Mouse (Mus musculus) hindbrain, embryonic 15.5 days (tissue): ENCODE data around the gene Mtcl1. TPM values are rescaled to one million over a fixed set of nuclear protein-coding genes. Genes with fewer than 3 reads are reported as not detected.

Experiments
- ATAC-seq: fragments of 200-750 bp; cut with Nextera tagmentation; 2 replicates; pipeline ENCODE4 v1.8.0; 2017; ENCODE audit warnings: low read depth, moderate number of reproducible peaks, moderate TSS enrichment; ENCODE audit not compliant: low FRiP score
- H3K27ac ChIP-seq: fragments of 300-500 bp; sonication (generic); replicated peaks from 2 replicates; pipeline ENCODE4 v1.5.1; 2015; ENCODE audit warnings: mild to moderate bottlenecking, inconsistent platforms
- H3K27me3 ChIP-seq: fragments of 300-500 bp; sonication (generic); 2 replicates; pipeline ENCODE4 v1.6.1; 2015; ENCODE audit warnings: control low read depth, inconsistent platforms
- H3K36me3 ChIP-seq: fragments of 300-500 bp; sonication (generic); 2 replicates; pipeline ENCODE4 v1.6.1; 2015; ENCODE audit warnings: control low read depth, inconsistent platforms
- H3K4me1 ChIP-seq: fragments of 300-500 bp; sonication (generic); replicated peaks from 2 replicates; pipeline ENCODE4 v1.6.1; 2015; ENCODE audit warnings: control low read depth, inconsistent platforms
- H3K4me2 ChIP-seq: fragments of 300-500 bp; sonication (generic); 2 replicates; pipeline ENCODE4 v1.6.1; 2015; ENCODE audit warnings: moderate library complexity, mild to moderate bottlenecking, inconsistent platforms
- H3K4me3 ChIP-seq: fragments of 300-500 bp; sonication (generic); 2 replicates; pipeline ENCODE4 v1.5.1; 2015; ENCODE audit warnings: mild to moderate bottlenecking, inconsistent platforms
- H3K9ac ChIP-seq: fragments of 300-500 bp; sonication (generic); 2 replicates; pipeline ENCODE4 v1.6.1; 2015; ENCODE audit warnings: inconsistent platforms
- H3K9me3 ChIP-seq: fragments of 300-500 bp; sonication (generic); 2 replicates; pipeline ENCODE4 v1.6.1; 2016; ENCODE audit warnings: control low read depth, inconsistent platforms
- WGBS: fragments of 180-500 bp; shearing (Covaris S2); methylation state at CpG from one replicate; pipeline ENCODE4 v1.1.7; 2015; 5-methylcytosine and 5-hydroxymethylcytosine counted together
- polyA plus RNA-seq: library from polyadenylated mRNA; unstranded; fragments of >200 nt; fragmentation: Nextera tagmentation; extraction: Ambion mirVana; gene quantifications from 2 replicates; pipeline ENCODE4 v1.2.1, GENCODE M21; 2015

The Mtcl1 gene
- polyA plus RNA-seq, 1 experiment from 2014 or later, result 38.8 TPM

GRCm38 (mm10) chr17:66370867-66371266 lies 78.7 kb downstream of the Mtcl1 start:
- Histone ChIP-seq H3K9me3 (no peaks in the 10 kb centered on the region), H3K9ac (no peak overlapping the region), H3K36me3 (0 out of 2 replicates have a peak, but pooled peaks cover 13% of the 10 kb centered on the region), H3K4me2 (no peak overlapping the region), H3K4me1 (no peaks in the 10 kb centered on the region; the same call in 1 of the 2 replicates), H3K27ac (no peak overlapping the region), H3K27me3 (no peaks in the 10 kb centered on the region), H3K4me3 (no peak overlapping the region)
- WGBS, result 90% methylated on average over 9 of the region's 9 CpGs
- no peak for ATAC-seq

DNA sequence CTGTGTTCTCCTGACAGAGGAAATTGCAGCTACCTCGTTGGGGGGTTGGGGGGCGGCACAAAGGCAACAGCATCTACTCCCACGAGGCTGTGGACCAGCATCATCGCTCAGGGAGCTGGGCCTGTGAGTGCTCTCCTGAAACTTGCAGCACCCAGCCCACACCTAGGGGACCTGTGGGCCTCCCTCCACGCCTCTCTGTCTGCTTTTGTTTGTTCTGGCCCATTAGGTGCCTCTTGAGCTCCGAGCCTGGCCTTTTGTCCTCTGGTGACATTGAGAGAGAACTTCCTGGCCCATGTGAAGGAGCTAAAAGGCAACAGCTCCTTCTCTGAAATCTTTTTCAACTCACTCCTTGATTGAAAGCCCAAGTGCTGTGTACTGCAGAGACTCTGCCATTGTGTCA lies 79.8 kb downstream of the Mtcl1 start:
- no peak for ATAC-seq
- 73% methylated on average over 6 of the region's 6 CpGs for WGBS
- H3K36me3 ChIP-seq, result peaks cover 23% of the 10 kb centered on the region; the same call in 1 of the 2 replicates

DNA sequence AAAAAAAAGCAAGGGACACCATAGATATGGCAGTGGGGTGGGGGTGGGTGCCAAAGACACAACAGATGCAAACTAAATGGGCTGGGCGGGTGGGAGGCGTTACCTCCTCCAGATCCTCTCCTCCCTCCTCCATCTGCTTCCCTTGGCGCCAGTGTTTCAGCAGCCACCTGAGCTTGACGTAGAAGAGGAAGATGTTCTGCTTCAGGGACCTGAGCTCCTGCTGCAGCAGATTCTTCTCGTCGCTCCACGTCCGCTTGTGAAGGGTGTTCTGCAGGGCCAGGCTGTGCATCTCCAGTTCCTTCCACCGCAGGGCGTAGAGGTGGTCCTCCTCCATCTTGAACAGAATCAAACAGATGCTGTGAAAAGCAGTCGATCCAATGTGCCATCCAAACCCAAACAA lies 81.4 kb downstream of the Mtcl1 start:
- no peak overlapping the region for H3K9ac ChIP-seq
- no peak for ATAC-seq
- no peak overlapping the region for H3K4me3 ChIP-seq
- H3K36me3 ChIP-seq, result peaks cover 32% of the 10 kb centered on the region; the same call in 1 of the 2 replicates
- H3K27ac ChIP-seq, result no peak overlapping the region
- 80% methylated on average over 11 of the region's 11 CpGs for WGBS
- no peaks in the 10 kb centered on the region for H3K27me3 ChIP-seq
- no peaks in the 10 kb centered on the region; the same call in 1 of the 2 replicates for H3K4me1 ChIP-seq
- no peaks in the 10 kb centered on the region for H3K9me3 ChIP-seq
- no peak overlapping the region for H3K4me2 ChIP-seq

More for the DNA sequence above, 79.8 kb downstream of the Mtcl1 start:
- H3K4me2 ChIP-seq, result no peak overlapping the region
- H3K27me3 ChIP-seq, result no peaks in the 10 kb centered on the region
- no peak overlapping the region for H3K9ac ChIP-seq
- no peak overlapping the region for H3K27ac ChIP-seq
- H3K4me1 ChIP-seq, result no peaks in the 10 kb centered on the region; the same call in 1 of the 2 replicates
- H3K9me3 ChIP-seq, result no peaks in the 10 kb centered on the region
- H3K4me3 ChIP-seq, result no peak overlapping the region

DNA sequence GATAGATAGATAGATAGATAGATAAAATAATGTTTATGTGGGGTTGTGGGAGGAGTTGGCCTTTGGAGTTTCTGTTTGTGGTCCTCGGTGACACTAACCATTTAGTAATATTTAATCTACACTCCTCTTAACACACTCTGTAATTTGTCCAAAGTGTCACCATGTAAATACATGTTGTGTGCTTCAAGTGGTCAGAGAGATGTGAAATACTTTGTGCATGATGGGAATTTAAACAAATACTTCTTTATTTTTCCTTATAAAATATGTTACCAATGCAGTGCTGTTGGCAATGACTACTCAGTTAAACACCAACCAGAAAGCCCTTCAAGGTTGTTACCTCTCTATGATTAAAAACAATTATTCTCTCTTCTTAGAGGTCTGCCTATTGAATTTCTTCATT lies 83.9 kb downstream of the Mtcl1 start:
- no peak overlapping the region for H3K4me3 ChIP-seq
- no peaks in the 10 kb centered on the region; the same call in 1 of the 2 replicates for H3K4me1 ChIP-seq
- H3K27me3 ChIP-seq, result no peaks in the 10 kb centered on the region
- no peak overlapping the region for H3K4me2 ChIP-seq
- H3K9ac ChIP-seq, result no peak overlapping the region
- peaks cover 32% of the 10 kb centered on the region; the same call in 1 of the 2 replicates for H3K36me3 ChIP-seq
- no peak for ATAC-seq
- 98% methylated on average over 1 of the region's 1 CpGs for WGBS
- H3K9me3 ChIP-seq, result no peaks in the 10 kb centered on the region
- H3K27ac ChIP-seq, result no peak overlapping the region

DNA sequence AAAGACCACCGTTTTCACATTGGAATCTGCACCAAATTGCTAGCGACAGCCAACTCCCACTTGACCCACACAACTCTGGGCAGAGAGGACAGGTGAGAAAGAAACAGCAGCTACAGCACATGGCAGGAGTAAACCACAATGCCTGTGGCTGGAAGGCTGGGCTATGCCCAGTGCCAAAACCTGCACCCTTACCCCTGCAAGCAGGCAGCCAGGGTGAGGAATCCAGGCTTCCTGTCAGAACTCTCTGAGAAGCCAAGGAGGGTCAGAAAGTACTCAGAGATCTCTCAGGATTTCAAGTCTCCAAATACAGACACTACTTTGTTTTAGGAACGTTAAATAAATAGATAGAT lies 84.3 kb downstream of the Mtcl1 start:
- peaks cover 32% of the 10 kb centered on the region; the same call in 1 of the 2 replicates for H3K36me3 ChIP-seq
- H3K27me3 ChIP-seq, result no peaks in the 10 kb centered on the region
- no peak overlapping the region for H3K4me2 ChIP-seq
- no peaks in the 10 kb centered on the region; the same call in 1 of the 2 replicates for H3K4me1 ChIP-seq
- H3K9me3 ChIP-seq, result no peaks in the 10 kb centered on the region
- no peak overlapping the region for H3K9ac ChIP-seq
- WGBS, result 88% methylated on average over 3 of the region's 3 CpGs
- no peak overlapping the region for H3K4me3 ChIP-seq
- no peak overlapping the region for H3K27ac ChIP-seq
- ATAC-seq, result no peak

- WGBS, result 83% methylated on average over 26 of the region's 26 CpGs
- Histone ChIP-seq H3K4me1 (no peaks in the 10 kb centered on the region; the same call in 1 of the 2 replicates), H3K36me3 (peaks cover 32% of the 10 kb centered on the region; the same call in 1 of the 2 replicates), H3K9me3 (no peaks in the 10 kb centered on the region), H3K27me3 (no peaks in the 10 kb centered on the region), H3K4me2 (no peak overlapping the region), H3K4me3 (no peak overlapping the region), H3K9ac (no peak overlapping the region), H3K27ac (no peak overlapping the region)
- ATAC-seq, result no peak
These were observed 84.8 kb downstream of the Mtcl1 start for GRCm38 (mm10) chr17:66364525-66365292.

GRCm38 (mm10) chr17:66363852-66364524 lies 85.6 kb downstream of the Mtcl1 start:
- Histone ChIP-seq H3K4me3 (no peak overlapping the region), H3K36me3 (peaks cover 32% of the 10 kb centered on the region; the same call in 1 of the 2 replicates), H3K27ac (no peak overlapping the region), H3K4me1 (no peaks in the 10 kb centered on the region; the same call in 1 of the 2 replicates), H3K9me3 (no peaks in the 10 kb centered on the region), H3K27me3 (no peaks in the 10 kb centered on the region), H3K4me2 (no peak overlapping the region), H3K9ac (no peak overlapping the region)
- 96% methylated on average over 36 of the region's 36 CpGs for WGBS
- ATAC-seq, result no peak

- WGBS, result 66% methylated on average over 14 of the region's 15 CpGs
- H3K4me1 ChIP-seq, result no peaks in the 10 kb centered on the region; the same call in 1 of the 2 replicates
- no peak overlapping the region for H3K27ac ChIP-seq
- no peak for ATAC-seq
- no peak overlapping the region for H3K4me2 ChIP-seq
- H3K27me3 ChIP-seq, result no peaks in the 10 kb centered on the region
- no peaks in the 10 kb centered on the region for H3K9me3 ChIP-seq
- H3K9ac ChIP-seq, result no peak overlapping the region
- H3K36me3 ChIP-seq, result peaks cover 25% of the 10 kb centered on the region; the same call in 1 of the 2 replicates
- H3K4me3 ChIP-seq, result no peak overlapping the region
These were observed 87.1 kb downstream of the Mtcl1 start for GRCm38 (mm10) chr17:66362287-66363016.

GRCm38 (mm10) chr17:66358026-66358978 lies 91.2 kb downstream of the Mtcl1 start:
- Histone ChIP-seq H3K4me3 (no peak overlapping the region), H3K9ac (no peak overlapping the region), H3K27ac (no peak overlapping the region), H3K4me2 (no peak overlapping the region), H3K27me3 (no peaks in the 10 kb centered on the region), H3K36me3 (peaks cover 19% of the 10 kb centered on the region), H3K4me1 (no peaks in the 10 kb centered on the region; the same call in 1 of the 2 replicates), H3K9me3 (no peaks in the 10 kb centered on the region)
- ATAC-seq, result no peak
- WGBS, result 85% methylated on average over 27 of the region's 27 CpGs

- H3K4me2 ChIP-seq, result no peak overlapping the region
- H3K9ac ChIP-seq, result no peak overlapping the region
- no peak for ATAC-seq
- no peaks in the 10 kb centered on the region for H3K9me3 ChIP-seq
- WGBS, result 85% methylated on average over 9 of the region's 9 CpGs
- H3K36me3 ChIP-seq, result peaks cover 19% of the 10 kb centered on the region
- H3K27ac ChIP-seq, result no peak overlapping the region
- no peaks in the 10 kb centered on the region for H3K27me3 ChIP-seq
- no peak overlapping the region for H3K4me3 ChIP-seq
- H3K4me1 ChIP-seq, result no peaks in the 10 kb centered on the region; the same call in 1 of the 2 replicates
These were observed 92.2 kb downstream of the Mtcl1 start for GRCm38 (mm10) chr17:66357171-66358025.
